Mouse (Mus musculus) ovary, adult 18-20 months (tissue): ENCODE measurements around the gene Stn1.
A peak's percentile ranks its signal among the peaks of the same experiment; 100 is the strongest.

ENCODE experiments used
- DNase-seq: peaks from one replicate; pipeline ENCODE4 v3.0.0; 2022; ENCODE audit warnings: low spot score, mixed read lengths

Stn1 gene

DNA sequence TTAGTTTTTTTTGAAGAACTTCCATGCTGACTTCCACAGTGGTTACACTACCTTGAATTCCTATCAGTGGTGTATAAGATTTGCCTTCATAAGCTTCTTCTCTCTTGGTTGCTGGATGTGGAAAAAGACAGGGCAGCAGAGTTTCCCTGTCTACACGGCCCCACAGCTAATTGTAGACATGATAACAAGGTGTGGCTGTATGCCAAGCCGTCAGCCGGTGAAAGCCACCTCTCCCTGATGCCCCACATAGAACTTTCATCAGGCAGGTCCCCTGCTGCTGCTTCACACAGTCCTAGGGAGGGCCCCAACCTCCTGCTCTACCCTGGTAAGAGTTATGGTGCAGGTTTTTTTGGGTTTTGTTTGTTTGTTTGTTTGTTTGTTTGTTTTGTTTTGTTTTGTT, 68.6 kb downstream of the Stn1 start:
- DNase-seq, result no peak

DNA sequence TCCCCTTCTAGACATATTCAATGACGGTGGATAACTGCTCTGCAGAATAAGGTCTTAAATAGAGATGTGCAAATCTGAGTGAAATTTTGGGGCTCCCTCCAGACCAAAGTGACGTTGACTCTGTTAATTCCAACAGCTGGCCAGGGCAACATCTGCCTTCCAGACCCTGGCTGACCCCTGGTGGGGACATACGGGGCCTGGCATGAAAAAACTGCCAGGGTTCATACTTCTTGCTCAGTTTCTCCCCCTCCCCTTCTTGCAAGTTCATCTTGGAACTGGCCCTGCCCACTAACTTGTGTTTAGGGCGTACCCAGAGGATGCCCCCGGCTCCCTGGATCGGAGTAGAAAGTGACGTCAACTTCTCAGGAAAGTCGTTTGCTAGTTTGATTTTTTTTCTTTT, 70.5 kb downstream of the Stn1 start:
- DNase-seq, result no peak

DNA sequence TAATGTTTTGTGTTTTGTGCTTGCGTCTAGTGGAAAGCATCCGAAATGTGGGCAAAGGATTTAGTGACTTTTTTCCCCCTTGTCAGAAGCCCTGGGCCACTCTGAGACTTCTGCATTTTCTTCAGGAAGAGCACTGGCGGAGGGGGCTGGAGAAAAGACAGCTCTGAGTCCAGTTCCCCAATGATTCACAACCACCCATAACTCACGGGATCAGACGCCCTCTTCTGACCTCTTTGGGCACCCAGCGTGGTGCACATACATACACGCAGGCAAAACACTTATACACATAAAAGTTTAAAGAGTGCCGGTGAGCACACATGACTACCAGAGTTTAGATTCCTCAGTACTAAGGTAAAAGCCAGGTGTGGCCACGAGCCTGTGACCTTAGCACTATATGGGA, 71.8 kb downstream of the Stn1 start:
- DNase-seq, result no peak

DNA sequence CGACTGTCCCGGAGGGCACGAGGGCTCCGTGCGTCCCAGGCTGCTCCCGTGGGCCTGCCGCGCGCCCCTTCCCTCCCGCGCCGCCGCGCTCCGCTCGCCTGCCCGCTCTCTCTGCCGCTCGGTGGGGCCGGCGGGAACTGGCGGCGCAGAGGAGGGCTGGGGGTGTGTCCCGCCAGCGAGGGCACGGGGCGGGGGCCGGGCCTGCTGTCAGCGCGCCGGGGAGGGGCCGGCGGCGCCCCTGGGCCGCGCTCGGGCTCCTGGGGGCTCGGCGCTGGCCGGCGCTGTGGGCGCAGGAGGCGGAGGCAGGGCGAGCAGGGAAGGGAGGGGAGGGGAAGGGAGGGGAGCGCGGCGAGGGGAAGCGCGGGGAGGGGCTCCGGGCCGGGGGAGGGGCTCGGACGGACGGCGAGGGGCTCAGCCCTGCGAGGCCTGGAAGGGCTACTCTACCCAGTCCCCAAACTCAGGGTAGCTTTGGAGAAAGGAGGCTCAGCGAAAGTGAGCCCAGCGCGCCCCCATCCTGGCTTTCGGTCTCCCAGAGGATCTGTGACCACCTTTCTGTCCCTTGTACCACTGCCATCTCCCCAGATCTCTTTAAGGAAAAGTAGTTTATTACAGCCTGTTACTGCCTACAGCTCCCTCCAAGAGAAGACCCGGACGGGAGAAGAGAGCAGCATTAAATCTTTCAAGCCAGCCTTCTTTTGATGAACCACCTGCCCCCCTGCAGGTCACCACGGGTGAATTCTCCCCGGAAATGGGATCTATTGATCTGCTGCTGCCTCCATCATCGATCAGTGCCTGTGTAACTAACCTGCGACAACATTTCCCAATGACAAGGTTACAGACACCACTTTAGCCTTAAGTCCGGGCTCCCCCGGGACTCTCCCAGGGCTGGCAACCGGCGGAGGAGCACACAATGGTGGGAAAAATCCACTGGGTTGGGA, 72.7 kb downstream of the Stn1 start, which contains the start of gene Sh3pxd2a:
Gene Sh3pxd2a, minus strand, starts transcription at position 98 of the 938 bp plus-strand sequence.
- DNase-seq, result peak; percentile 54

DNA sequence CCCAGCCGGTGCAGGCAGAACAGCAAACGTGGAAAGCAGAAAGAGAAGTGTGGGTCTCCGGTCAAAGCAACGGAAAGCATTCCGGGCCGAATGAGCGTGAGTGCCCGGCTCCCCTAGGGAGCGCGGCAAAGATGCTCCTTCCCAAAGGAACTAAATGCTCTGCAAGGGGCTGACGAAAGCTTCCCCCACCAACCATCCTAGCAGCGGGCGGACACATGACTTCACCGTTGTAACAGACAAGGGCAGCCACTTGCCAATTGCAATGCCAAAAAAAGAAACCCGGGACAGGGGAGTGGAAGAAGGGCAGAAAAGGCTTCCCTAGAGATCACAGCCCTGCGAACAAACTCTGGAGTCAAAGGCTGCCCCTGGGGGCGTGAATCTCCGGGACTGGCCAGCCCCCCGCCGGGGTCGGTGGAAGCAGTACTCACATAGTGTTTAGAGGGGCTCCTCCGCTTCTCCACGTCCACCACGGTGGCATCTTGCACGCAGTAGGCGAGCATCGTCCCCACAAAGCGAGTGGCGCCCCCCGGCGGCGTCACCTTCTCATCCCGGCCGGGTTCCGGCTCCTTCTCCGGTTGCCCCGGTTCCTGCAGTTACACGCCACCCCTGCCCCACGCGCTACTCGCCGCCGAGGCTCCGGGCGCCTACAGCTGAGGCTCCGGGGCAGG, 73.5 kb downstream of the Stn1 start:
- peak; percentile 27 for DNase-seq

DNA sequence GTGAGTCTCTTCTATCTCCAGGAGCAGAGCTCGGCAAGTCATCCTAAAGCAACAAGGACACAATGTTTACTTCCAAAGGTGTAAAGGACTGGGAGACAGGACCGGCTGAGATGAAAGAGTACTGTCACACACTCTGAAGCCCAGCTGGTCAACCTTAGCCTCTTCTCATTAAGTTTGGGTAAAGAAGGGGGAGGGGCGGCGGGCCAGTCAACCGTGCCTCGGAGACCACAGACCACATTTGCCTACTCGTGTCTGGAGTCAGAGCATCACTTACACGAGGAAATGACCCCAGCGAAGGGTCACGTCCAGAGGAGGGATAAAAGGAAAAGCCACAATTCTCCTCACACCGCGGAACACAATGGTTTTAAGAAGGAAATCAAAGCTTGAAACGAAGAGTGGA, 74.1 kb downstream of the Stn1 start:
- no peak for DNase-seq

DNA sequence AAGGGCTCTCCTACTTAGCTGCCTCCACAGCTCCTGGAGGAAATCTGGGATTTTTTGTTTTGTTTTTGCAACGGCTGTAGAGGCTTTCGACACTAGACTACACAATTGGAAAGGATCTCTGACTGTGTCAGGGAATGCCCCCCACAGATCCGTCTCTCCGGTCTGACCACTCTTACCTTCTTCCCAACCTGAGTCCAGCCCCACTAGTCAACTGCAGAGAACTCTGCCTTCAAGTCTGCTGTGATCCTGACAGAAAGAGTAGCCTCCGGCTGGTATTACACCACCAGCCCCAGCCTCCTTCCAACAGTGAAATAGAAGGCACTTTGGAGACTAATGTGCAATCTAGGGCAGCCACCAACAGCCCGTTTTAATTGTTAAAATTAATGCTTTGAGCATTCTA, 74.6 kb downstream of the Stn1 start:
- DNase-seq, result no peak

GRCm38 (mm10) chr19:47461838-47462237, 75.5 kb downstream of the Stn1 start:
- no peak for DNase-seq

GRCm38 (mm10) chr19:47461386-47461785, 75.9 kb downstream of the Stn1 start:
- DNase-seq, result no peak

DNA sequence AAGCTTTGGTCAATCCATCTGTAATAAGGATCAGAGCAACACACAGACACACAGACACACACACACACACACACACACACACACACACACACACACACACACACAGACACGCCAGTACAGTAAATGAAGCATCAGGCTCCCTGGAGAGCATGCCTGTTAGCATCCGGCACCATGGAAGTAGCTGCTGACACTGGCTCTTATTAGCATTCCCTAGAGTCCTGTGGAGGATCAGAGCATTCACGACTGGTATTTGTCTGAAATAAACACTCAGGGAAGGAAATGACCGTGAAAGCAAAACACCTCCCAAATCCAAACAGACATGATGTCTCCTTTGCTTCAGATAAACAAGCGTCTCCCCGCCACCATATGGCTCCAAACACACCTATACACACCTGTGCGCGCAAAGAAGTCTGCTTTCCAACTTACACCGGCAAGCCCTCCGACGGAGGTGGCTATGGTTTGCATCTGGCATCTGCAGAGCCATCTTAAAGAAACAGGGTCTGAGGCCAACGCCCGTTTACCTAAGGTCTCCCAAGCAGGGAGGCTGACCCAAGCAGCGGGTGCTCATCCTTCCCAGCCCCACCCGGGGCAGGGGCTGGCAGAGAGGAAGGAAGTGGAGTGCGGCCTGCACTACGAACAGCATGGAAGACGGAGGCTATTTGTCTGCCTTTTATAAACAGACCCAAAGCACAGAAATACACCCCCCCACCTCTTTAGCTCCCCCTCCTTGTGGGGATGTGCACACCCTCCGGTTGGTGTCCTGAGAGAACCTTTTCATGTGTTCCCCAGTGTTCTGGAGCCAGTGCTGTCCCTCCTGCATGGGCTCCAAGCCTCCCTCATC, 77.0 kb downstream of the Stn1 start:
- DNase-seq, result no peak

DNA sequence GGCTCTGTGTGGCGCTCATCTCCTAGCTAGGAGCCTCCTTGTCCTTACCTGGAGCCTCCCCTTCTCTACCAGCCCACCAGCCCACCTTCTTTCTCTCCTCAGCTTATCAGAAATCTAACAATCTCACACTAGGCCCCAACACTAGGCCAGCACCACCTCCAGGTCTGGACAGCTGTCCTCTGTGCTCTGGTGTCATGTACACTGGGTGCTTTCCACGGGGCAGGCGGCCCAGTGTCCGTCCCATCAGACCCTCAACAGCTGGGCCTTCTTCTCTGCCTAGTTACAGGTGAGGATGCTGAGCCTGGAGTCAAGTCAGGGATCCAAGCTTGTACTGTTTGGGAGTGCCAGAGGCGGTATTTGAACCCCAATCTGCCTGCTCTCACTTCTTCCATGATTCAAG, 78.1 kb downstream of the Stn1 start:
- DNase-seq, result no peak

GRCm38 (mm10) chr19:47458504-47459161, 78.7 kb downstream of the Stn1 start:
- no peak for DNase-seq

GRCm38 (mm10) chr19:47457711-47458503, 79.4 kb downstream of the Stn1 start:
- DNase-seq, result no peak

DNA sequence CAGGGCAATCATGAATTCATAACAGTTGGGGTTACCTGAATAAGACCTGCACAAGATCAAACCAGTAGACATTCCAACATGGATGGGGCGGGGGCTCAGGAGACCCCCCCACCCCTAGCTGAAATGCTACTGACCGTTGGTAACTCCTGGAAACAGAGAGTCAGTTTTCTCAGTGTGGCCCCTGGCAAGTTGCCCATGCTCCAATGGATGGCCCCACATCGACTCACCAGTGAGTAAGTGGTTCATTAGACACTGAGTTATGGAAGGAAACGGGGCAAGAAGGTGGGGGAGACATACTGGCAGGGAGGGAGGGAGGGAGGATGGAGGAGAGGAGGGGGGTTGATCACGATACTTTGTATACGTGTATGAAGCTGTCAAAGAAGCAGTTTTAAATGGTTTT, 81.3 kb downstream of the Stn1 start:
- no peak for DNase-seq

GRCm38 (mm10) chr19:47455001-47455755, 82.1 kb downstream of the Stn1 start:
- DNase-seq, result no peak

DNA sequence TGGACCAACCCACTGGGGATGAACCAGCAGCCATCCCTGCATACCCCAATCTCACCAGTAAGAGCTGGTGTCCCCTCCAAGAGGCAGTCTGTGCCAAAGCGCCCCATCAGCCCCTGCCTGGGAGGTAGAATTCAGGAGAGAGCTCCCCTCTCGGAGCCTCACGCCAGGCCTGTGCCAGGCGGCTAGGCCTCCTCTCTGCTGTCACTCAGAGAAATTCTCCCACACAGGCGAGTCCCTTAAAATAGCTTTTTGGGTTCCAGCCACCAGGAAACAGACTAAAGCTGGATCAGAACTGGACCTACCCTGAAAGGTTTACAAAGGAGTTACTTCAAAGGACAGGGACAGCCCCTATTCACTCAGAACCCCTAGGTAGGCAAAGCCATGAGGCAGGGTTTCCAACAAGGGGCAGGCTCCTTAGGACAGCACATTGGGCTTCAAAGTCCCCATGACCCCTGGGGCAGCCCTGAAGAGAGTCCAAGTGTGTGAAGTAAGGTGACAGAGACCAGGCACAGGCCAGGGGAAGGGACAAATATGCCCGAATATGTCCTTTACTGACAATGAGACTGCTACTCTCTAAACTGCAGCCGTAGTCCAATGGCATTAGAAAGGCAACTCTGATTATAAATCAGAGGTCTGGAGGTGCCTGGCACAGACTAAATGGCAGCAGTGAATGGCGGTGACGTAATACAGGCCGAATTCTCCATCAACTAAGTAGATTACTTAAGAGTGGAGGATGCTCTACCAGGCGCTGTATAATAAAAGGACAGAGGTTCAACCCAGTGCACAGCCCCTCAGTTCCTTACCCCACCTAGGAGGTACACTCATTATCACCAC, 82.9 kb downstream of the Stn1 start:
- no peak for DNase-seq

DNA sequence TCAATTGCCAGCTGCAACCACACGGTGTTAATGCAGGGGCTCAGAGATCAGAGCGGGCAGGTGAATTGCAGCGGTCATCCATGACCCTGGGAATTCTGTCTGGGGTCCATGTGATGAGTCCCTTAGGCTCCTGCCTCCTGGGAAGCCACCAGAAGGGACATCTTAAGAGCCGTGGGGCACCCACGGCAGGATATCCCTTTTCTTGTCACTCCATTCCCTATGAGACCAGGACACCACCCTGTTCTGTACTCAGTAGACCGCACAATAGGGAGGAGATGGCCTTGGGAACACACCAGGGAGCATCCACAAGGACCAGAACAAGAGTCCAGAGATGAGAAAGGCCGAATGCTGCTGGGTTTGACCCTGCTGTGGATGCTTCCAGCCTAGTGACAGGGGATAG, 84.0 kb downstream of the Stn1 start:
- no peak for DNase-seq

DNA sequence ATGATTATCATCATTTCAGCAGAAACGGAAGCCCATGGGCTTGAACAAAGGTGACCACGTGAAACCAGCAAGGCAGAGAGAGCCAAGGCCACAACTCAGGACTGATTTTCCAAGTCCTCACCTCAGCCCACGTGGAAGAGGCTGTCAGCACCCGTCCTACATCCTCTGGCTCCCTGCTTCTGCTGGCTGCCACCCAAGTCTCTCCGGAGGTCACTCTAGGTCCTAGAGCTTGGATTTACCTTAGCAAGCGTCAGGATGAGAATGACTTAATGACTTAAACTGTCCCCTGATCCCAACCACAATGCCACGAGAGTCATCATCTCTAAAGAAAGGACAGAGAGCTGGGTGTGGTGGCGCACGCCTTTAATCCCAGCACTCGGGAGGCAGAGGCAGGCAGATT, 84.6 kb downstream of the Stn1 start:
- DNase-seq, result no peak

- DNase-seq, result no peak
Observed at GRCm38 (mm10) chr19:47452211-47452610, 85.1 kb downstream of the Stn1 start.
